Mouse (Mus musculus): ENCODE data around the gene Zdhhc4. TPM values are rescaled to one million over a fixed set of nuclear protein-coding genes. Genes with fewer than 3 reads are reported as not detected.

The Zdhhc4 gene
- polyA plus RNA-seq, 1 experiment from 2014 or later, result 70.2 TPM

DNA sequence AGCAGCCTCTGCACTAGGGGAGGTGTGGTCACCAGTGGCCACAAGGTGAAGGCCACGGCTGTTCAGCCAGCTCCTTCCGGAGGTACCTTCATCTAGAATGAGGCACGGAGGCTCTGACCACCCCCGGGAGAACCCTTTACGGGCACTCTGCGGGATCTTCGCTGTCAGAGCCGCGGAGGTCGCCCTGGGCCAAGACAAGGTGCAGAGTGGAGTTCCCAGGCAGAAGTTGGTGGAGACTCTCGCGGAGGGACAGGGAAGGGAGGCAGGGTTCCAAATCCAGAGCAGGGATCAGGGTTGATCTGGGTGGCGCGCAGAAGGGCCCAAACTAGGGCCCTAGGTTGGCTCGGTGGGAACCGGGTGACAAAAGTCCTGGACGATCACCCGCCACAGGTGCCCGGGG lies 36.2 kb downstream of the Zdhhc4 start:
- Histone ChIP-seq H3K27ac (peak overlapping the region; percentile 9; the same call in 1 of the 2 replicates), H3K4me3 (peak overlapping the region; percentile 49), H3K4me1 (peaks cover 25% of the 10 kb centered on the region), H3K36me3 (replicated peaks) (peaks cover 18% of the 10 kb centered on the region), H3K9me3 (no peaks in the 10 kb centered on the region; the same call in 1 of the 2 replicates), H3K27me3 (ENCODE audit: poor library complexity, severe bottlenecking) (peaks cover 74% of the 10 kb centered on the region)
- 2% methylated on average over 19 of the region's 19 CpGs for WGBS
- no peak for DNase-seq (ENCODE audit: extremely low spot score, low spot score)

DNA sequence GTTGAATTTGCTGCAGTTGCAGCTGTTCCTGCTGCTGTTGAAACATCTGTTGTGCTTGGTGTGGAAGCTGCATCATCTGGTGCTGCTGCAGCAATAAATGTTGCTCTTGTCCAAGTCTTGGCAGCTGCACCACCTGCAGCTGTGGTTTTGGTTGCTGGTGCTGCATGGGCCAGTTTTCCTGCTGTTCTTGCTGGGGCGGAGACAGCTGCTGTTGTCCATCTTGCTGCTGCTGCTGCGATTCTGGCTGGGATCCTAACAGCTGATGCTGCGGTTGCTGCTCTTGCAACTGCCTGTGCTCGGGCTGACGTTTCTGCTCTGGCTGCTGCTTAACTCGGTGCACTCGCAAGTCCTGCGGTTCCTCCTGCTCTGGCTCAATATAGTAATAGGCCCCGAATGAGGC lies 39.8 kb downstream of the Zdhhc4 start:
- DNase-seq (ENCODE audit: extremely low spot score, low spot score), result no peak
- no peak overlapping the region for H3K4me3 ChIP-seq
- H3K27me3 ChIP-seq (ENCODE audit: poor library complexity, severe bottlenecking), result peaks cover 99% of the 10 kb centered on the region
- H3K4me1 ChIP-seq, result peaks cover 31% of the 10 kb centered on the region
- H3K27ac ChIP-seq, result no peak overlapping the region
- no peaks in the 10 kb centered on the region for H3K36me3 ChIP-seq (replicated peaks)
- no peaks in the 10 kb centered on the region for H3K9me3 ChIP-seq
- 73% methylated on average over 9 of the region's 9 CpGs for WGBS

DNA sequence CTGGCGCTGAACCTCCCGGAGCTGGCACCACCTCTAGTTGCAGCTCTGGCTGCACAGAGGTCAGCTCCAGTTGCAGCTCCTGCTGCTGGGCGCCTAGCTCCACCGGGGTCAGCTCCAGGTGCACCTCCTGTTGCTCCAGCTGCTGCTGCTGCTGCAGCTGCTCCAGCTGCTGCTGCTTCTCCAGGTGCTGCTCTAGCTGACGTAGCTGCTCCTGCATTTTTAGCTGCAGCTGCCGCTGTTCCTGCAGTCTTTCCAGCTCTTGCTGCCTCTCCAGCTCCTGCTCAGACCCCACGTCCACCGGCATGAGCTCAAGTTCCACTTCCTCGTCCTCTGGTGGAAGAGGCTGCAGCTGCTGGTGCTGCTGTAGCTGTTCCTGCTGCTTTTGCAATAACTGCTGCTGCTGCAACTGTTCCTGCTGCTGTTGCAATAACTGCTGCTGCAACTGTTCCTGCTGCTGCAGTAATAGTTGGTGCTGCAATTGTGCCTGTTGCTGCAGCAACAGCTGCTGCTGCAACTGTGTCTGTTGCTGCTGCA lies 40.6 kb downstream of the Zdhhc4 start:
- H3K27ac ChIP-seq, result no peak overlapping the region
- no peak for DNase-seq (ENCODE audit: extremely low spot score, low spot score)
- 11% methylated on average over 9 of the region's 9 CpGs for WGBS

DNA sequence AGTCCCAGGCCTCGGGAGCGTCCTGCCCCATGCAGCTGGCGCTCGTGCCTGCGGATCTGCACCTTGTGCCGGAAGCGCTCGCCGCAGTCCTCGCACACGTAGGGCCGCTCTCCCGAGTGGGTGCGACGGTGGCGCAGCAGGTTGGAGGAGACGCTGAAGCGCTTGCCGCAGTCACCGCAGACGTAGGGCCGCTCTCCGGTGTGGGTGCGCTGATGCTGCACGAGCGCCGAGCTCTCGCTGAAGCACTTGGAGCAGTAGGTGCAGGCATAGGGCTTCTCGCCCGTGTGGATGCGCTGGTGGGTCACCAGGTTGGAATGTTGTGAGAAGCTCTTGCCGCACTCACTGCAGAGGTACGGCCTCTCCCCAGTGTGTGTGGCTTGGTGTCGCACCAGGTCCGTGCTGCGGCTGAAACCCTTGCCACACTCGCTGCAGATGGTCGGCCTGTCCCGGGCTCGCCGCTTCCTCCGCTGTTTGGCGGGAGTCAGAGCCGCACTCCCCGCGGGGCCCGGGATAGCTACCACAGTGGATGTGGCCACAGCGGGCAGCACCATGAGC lies 41.2 kb downstream of the Zdhhc4 start:
- Histone ChIP-seq H3K9me3 (no peaks in the 10 kb centered on the region), H3K27ac (no peak overlapping the region; the same call in 1 of the 2 replicates), H3K4me1 (peaks cover 18% of the 10 kb centered on the region), H3K36me3 (replicated peaks) (no peaks in the 10 kb centered on the region), H3K4me3 (peak overlapping the region; percentile 50), H3K27me3 (ENCODE audit: poor library complexity, severe bottlenecking) (peaks cover 85% of the 10 kb centered on the region)
- peak; percentile 30 for DNase-seq (ENCODE audit: extremely low spot score, low spot score)
- 1% methylated on average over 48 of the region's 48 CpGs for WGBS

More for the DNA sequence above, 40.6 kb downstream of the Zdhhc4 start:
- H3K4me1 ChIP-seq, result peaks cover 24% of the 10 kb centered on the region
- H3K36me3 ChIP-seq (replicated peaks), result no peaks in the 10 kb centered on the region
- H3K27me3 ChIP-seq (ENCODE audit: poor library complexity, severe bottlenecking), result peaks cover 91% of the 10 kb centered on the region
- peak overlapping the region; percentile 50 for H3K4me3 ChIP-seq
- no peaks in the 10 kb centered on the region for H3K9me3 ChIP-seq

DNA sequence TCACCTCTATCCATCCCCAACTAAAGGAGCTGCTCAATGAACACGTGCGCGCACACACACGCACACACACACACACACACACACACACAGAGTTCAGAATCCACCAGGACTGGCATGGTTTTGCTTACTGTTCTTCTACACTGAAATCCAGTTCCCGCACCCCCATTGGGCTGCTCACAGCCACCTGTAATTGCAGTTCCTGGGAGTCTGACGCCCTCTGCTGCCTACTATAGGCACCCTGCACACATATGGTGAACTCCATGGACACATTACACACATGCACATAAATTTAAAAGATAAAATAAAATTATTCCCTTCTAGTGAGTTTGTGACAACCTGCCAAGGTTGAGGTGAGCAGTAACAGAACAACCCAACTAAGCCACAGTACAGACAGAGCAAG lies 44.3 kb downstream of the Zdhhc4 start:
- no peak for DNase-seq (ENCODE audit: extremely low spot score, low spot score)
- Histone ChIP-seq H3K27me3 (ENCODE audit: poor library complexity, severe bottlenecking) (peaks cover 69% of the 10 kb centered on the region), H3K27ac (no peak overlapping the region), H3K4me1 (peaks cover 15% of the 10 kb centered on the region), H3K9me3 (no peaks in the 10 kb centered on the region), H3K4me3 (no peak overlapping the region), H3K36me3 (replicated peaks) (no peaks in the 10 kb centered on the region)
- 35% methylated on average over 6 of the region's 6 CpGs for WGBS

DNA sequence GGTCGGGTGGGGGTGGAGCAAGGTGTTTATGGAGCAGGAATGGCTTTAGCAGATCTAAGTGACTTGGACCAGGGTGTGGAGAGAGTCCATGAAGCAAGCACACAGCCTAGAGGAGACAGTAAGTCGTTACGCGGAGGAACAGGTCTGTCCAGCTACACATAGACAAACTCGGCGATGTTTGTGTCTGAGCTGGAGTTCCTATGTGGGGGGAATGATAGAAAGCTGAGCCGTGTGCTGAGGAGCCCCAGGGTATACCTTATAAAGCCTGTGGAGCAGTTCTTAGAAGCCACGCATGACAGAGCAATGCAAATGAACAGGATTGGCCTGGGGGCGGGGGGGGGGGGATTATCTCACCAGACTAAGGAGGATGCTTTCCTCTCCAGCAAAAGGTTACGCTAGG lies 49.8 kb downstream of the Zdhhc4 start:
- Histone ChIP-seq H3K27me3 (ENCODE audit: poor library complexity, severe bottlenecking) (peaks cover 45% of the 10 kb centered on the region), H3K4me1 (peaks cover 7% of the 10 kb centered on the region), H3K36me3 (replicated peaks) (no peaks in the 10 kb centered on the region), H3K9me3 (no peaks in the 10 kb centered on the region), H3K27ac (no peak overlapping the region), H3K4me3 (no peak overlapping the region)
- WGBS, result 30% methylated on average over 10 of the region's 10 CpGs
- DNase-seq (ENCODE audit: extremely low spot score, low spot score), result no peak

DNA sequence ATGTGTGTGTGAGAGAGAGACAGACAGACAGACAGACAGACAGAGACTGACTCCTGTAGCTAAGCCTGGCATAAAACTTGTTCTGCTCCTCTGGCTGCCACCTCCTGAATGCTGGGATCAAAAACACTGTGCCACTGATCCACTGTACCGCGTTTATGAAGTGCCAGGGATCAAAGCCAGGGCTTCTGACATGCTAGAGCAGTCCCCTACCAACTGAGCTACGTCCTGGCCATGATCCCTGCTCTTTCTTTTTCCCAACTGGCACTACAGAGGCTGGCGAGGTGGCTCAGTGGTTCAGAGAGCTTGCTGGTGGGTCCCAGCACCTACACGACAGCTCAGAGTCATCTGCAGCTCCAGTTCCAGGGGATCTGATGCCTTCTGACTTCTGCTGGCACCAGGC lies 53.3 kb downstream of the Zdhhc4 start:
- Histone ChIP-seq H3K9me3 (no peaks in the 10 kb centered on the region), H3K27ac (no peak overlapping the region), H3K4me1 (peaks cover 12% of the 10 kb centered on the region), H3K4me3 (no peak overlapping the region), H3K36me3 (replicated peaks) (no peaks in the 10 kb centered on the region), H3K27me3 (ENCODE audit: poor library complexity, severe bottlenecking) (peaks cover 39% of the 10 kb centered on the region)
- DNase-seq (ENCODE audit: extremely low spot score, low spot score), result no peak
- 60% methylated on average over 5 of the region's 5 CpGs for WGBS

DNA sequence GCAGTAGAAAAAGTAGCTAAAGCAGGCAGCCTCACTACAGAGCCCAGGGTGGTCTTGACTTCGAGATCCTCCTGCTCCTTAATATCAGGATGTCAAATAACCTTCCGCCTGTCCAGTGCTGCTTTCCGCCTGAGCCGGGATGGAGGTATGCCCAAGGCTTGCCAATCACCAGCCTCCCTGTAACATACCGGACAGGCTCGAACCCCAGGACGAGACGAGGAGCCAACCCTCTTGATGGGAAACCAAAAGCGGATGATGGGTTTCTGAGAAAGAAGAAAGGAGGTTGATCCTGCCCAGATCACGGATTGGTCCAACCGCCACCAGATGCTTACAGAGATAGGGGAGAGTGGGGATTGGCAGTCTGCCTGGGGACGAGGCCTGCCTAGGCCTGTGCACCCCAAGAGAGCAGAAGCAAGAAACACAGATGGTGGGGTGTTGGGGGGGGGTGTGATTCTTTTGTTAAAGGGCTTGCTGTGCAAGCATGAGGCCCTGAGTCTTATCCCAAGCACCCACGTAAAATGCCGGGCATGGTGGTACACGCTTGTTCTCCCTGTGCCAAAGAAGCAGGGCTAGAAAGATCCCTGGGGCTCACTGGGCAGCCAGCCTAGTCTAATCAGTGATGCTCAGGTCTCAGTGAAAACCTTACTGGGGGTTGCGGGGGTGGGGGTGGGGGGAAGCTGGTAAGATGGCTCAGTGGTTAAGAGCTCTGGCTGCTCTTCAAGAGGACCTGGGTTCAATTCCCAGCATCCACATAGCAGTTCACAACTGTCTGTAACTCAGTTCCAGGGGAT lies 56.3 kb downstream of the Zdhhc4 start:
- peaks cover 3% of the 10 kb centered on the region; the same call in 1 of the 2 replicates for H3K36me3 ChIP-seq (replicated peaks)
- peaks cover 18% of the 10 kb centered on the region; the same call in 1 of the 2 replicates for H3K27me3 ChIP-seq (ENCODE audit: poor library complexity, severe bottlenecking)
- H3K9me3 ChIP-seq, result no peaks in the 10 kb centered on the region
- WGBS, result 92% methylated on average over 16 of the region's 16 CpGs
- no peak overlapping the region for H3K4me3 ChIP-seq
- no peak overlapping the region for H3K27ac ChIP-seq
- H3K4me1 ChIP-seq, result peaks cover 26% of the 10 kb centered on the region
- no peak for DNase-seq (ENCODE audit: extremely low spot score, low spot score)

DNA sequence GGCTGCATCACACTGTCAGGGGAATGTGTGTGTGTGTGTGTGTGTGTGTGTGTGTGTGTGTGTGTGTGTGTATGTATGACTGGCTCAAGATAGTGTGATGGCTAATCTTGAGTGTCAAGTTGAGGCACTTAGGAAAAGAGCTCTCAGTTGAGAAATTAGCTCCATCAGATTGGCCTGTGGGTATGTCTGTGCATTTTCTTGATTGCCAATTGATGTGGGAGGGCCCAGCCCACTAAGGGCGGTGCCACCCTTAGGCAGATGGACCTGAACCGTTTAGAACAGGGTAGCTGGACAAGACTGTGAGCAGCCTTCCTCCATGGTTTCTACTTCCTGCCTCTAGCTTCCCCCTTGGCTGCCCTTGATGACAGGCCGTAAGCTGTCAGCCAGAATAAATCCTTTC lies 56.9 kb downstream of the Zdhhc4 start:
- Histone ChIP-seq H3K36me3 (replicated peaks) (peaks cover 3% of the 10 kb centered on the region; the same call in 1 of the 2 replicates), H3K27me3 (ENCODE audit: poor library complexity, severe bottlenecking) (peaks cover 18% of the 10 kb centered on the region; the same call in 1 of the 2 replicates), H3K4me1 (peaks cover 26% of the 10 kb centered on the region), H3K27ac (no peak overlapping the region), H3K9me3 (no peaks in the 10 kb centered on the region), H3K4me3 (no peak overlapping the region)
- WGBS, result 77% methylated on average over 3 of the region's 3 CpGs
- no peak for DNase-seq (ENCODE audit: extremely low spot score, low spot score)

DNA sequence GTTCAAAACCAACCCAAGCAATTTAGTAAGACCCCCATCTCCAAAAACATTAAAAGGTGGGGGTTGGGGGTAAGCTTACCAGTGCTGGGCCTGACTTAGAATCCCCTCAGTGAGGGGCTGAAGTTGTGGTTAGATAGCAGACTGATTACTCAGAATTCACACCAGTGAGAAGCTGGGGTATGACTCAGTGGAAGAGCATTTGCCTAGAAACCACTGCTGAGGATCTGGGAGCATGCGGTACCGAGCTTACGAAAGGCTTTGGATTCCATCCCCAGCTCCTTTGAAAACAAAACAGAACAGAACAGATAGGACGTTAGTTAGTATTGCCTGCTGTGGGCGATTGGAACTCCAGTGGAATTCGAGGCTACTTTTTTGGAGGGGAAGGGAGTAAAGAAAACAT lies 57.4 kb downstream of the Zdhhc4 start:
- Histone ChIP-seq H3K36me3 (replicated peaks) (peaks cover 3% of the 10 kb centered on the region; the same call in 1 of the 2 replicates), H3K27ac (no peak overlapping the region), H3K9me3 (no peaks in the 10 kb centered on the region), H3K4me3 (no peak overlapping the region), H3K4me1 (peaks cover 26% of the 10 kb centered on the region), H3K27me3 (ENCODE audit: poor library complexity, severe bottlenecking) (peaks cover 16% of the 10 kb centered on the region; the same call in 1 of the 2 replicates)
- no peak for DNase-seq (ENCODE audit: extremely low spot score, low spot score)
- WGBS, result 89% methylated on average over 6 of the region's 6 CpGs

DNA sequence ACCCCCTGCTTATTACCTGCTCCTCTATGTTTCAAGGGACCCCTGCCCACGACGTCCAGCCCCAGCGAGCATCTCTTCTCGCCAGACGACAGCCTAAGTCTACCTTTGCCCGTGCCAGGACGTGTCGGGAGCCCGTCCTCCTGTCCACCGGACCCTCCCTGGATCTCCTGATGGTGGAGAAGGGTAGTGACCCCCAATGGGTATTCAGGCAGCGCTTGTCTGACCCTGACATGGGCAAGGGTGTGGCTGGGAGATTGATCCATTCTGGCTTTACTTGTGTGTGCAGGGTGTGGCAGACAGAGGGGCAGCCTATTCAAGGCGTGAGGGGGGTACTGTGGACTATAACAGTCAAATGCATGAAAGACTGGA lies 58.9 kb downstream of the Zdhhc4 start:
- Histone ChIP-seq H3K36me3 (replicated peaks) (peaks cover 3% of the 10 kb centered on the region; the same call in 1 of the 2 replicates), H3K27ac (peak overlapping the region; percentile 97), H3K4me3 (peak overlapping the region; percentile 99), H3K27me3 (ENCODE audit: poor library complexity, severe bottlenecking) (0 out of 2 replicates have a peak, but pooled peaks cover 5% of the 10 kb centered on the region), H3K4me1 (peaks cover 26% of the 10 kb centered on the region), H3K9me3 (no peaks in the 10 kb centered on the region)
- 4% methylated on average over 12 of the region's 12 CpGs for WGBS
- no peak for DNase-seq (ENCODE audit: extremely low spot score, low spot score)

DNA sequence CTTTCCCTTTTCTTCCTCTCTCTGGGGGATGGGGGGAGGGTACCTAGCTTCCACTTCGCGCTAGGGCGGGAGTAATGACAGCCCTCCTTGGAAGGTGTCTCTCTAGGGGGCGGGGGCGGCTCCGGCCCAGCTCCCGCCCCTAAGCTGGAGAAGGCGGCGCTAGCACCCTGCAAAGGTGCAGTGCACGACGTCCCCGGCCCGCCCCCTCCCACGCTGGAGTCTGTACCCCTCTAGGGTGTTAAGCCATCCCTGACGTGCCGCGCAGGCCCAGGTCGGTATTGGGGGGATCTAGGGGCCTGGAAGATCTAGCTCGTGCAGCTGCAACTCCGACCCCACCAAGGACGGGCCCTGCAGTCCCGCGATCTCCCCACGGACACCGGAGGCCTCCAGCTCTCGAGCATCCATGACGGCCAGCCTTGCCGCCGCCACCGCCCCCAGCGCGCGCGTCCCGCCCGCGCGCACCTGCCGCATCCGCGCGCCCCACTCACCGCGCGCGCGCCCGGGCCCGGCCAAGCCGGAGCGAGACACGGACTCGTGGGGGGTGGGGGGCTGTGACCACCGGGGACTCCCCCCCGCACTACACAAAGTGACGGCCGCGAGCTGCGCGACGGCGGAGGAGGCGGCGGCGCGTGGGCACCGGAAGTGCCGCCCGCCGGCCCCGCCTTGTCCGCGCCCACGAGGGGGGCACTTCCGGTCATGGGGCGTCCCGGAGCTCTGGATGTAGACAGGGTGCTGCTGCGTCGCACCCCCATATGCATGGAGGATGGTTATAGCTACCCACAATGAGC lies 59.5 kb downstream of the Zdhhc4 start, which contains the start of gene Zfp316:
Gene Zfp316, minus strand, starts transcription at position 660 of the 788 bp plus-strand sequence.
- H3K27ac ChIP-seq, result peak within 1 kb of the TSS; percentile 97
- no peaks in the 10 kb centered on the region for H3K9me3 ChIP-seq
- peaks cover 9% of the 10 kb centered on the region for H3K36me3 ChIP-seq (replicated peaks)
- H3K4me3 ChIP-seq, result peak within 1 kb of the TSS; percentile 99
- WGBS, result under 1% methylated on average over 77 of the region's 79 CpGs
- DNase-seq (ENCODE audit: extremely low spot score, low spot score), result peak; percentile 61
- H3K27me3 ChIP-seq (ENCODE audit: poor library complexity, severe bottlenecking), result no peaks in the 10 kb centered on the region
- peaks cover 26% of the 10 kb centered on the region for H3K4me1 ChIP-seq
